Mouse (Mus musculus) kidney, adult 2 months (tissue): ENCODE results near the gene Hmg20a. TPM values are rescaled to one million over a fixed set of nuclear protein-coding genes. Genes with fewer than 3 reads are reported as not detected.

ENCODE experiments used
- DNase-seq: peaks from one replicate; pipeline ENCODE4 v3.0.0; 2021
- H3K27ac ChIP-seq: fragments of 200-500 bp; 2 replicates; pipeline ENCODE4 v1.5.1; 2012; ENCODE audit warnings: low read depth, low read length, control low read depth, inconsistent platforms; ENCODE audit not compliant: insufficient read depth
- H3K27me3 ChIP-seq: fragments of 200-500 bp; replicated peaks from 2 replicates; pipeline ENCODE4 v1.6.1; 2012; ENCODE audit warnings: mild to moderate bottlenecking, moderate library complexity, low read length, inconsistent platforms; ENCODE audit not compliant: control insufficient read depth, insufficient read depth
- H3K36me3 ChIP-seq: fragments of 200-500 bp; 2 replicates; pipeline ENCODE4 v1.6.1; 2012; ENCODE audit warnings: mild to moderate bottlenecking, moderate library complexity, low read length, inconsistent platforms; ENCODE audit not compliant: control insufficient read depth, insufficient read depth
- H3K4me1 ChIP-seq: fragments of 200-500 bp; 2 replicates; pipeline ENCODE4 v1.6.1; 2011; ENCODE audit warnings: low read length; ENCODE audit not compliant: control insufficient read depth, insufficient read depth
- H3K4me3 ChIP-seq: fragments of 200-500 bp; 2 replicates; pipeline ENCODE4 v1.5.1; 2011; ENCODE audit warnings: mild to moderate bottlenecking, low read depth, low read length, control low read depth; ENCODE audit not compliant: insufficient read depth
- CTCF ChIP-seq: fragments of 200-500 bp; conservative IDR thresholded peaks from 2 replicates; pipeline ENCODE4 v1.5.1; 2011; ENCODE audit warnings: low read depth, mild to moderate bottlenecking, control low read depth, low read length, moderate library complexity, mixed read lengths; ENCODE audit not compliant: insufficient read depth, insufficient read length
- POLR2A ChIP-seq: fragments of 200-500 bp; IDR thresholded peaks from one replicate; pipeline ENCODE4 v1.6.1; 2011; ENCODE audit warnings: low read depth, low read length, control low read depth
- WGBS: fragments of 180-500 bp; shearing (Covaris S2); methylation state at CpG from one replicate; pipeline ENCODE4 v1.1.7; 2018; 5-methylcytosine and 5-hydroxymethylcytosine counted together
- polyA plus RNA-seq: library from polyadenylated mRNA; depleted of rRNA; stranded (reverse); fragments of >200 nt; gene quantifications from 2 replicates; pipeline ENCODE4 v1.2.3, GENCODE M21; 2012

The Hmg20a gene
- polyA plus RNA-seq, 1 experiment, result 23.9 TPM

DNA sequence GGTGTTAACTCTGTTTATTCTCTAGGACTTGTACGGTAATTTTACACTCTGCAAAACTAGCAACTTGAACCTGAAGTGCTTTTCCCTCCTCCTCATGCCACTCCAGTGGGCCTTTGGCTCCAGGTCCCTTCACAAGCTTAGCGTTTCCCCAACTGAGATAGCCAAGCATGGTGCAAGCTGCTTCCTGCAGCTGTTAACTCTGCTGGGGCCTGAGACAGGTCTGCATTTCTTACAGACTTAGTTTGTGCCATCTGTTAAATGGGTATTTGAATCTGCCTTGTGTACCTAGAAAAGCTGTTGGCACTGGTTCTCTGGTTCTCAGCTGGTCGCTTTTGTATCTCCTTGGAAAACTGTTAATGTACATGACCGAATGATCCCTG, 89.3 kb downstream of the Hmg20a start:
- peak overlapping the region; percentile 54; the same call in 1 of the 2 replicates for H3K4me3 ChIP-seq
- no peak for DNase-seq
- H3K27ac ChIP-seq, result peak overlapping the region; percentile 88
- no peaks in the 10 kb centered on the region for H3K27me3 ChIP-seq
- TF ChIP-seq POLR2A (no peak), CTCF (no peak)
- H3K4me1 ChIP-seq, result peaks cover 6% of the 10 kb centered on the region; the same call in 1 of the 2 replicates
- WGBS, result 50% methylated on average over 4 of the region's 4 CpGs
- H3K36me3 ChIP-seq, result no peaks in the 10 kb centered on the region

DNA sequence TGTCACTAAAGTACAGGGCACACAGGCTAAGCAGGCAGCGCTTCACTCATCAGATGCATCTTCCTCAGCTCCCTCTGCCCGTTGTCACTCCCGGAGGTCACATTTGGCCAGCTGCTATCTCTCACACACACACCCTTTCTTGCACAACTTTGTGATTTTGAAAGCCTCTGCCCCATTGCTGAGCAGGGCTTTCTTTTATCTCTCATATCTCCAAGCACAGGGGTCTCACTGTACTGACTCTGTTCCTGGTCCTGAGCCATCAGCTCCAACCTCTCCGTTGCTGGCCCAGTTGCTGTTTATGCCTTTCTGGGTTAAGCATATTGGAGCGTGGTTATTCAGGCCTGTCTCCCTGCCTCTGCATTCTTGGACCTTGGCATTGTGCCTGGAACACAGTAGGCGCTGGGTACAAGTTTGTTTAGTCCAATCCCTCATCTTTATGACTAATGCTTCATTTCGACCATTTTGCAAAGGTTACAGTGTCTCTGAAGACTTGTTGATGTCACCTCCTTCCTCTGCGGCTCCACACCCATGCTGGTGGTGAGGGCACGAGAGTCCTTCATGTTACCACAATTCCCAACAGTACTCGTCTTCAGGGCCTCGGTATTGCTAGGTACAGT, 90.5 kb downstream of the Hmg20a start:
- H3K4me3 ChIP-seq, result no peak overlapping the region
- H3K4me1 ChIP-seq, result peaks cover 6% of the 10 kb centered on the region; the same call in 1 of the 2 replicates
- TF ChIP-seq POLR2A (no peak), CTCF (no peak)
- peak; percentile 84 for DNase-seq
- peak overlapping the region; percentile 57 for H3K27ac ChIP-seq
- no peaks in the 10 kb centered on the region for H3K27me3 ChIP-seq
- 39% methylated on average over 11 of the region's 11 CpGs for WGBS
- no peaks in the 10 kb centered on the region for H3K36me3 ChIP-seq

DNA sequence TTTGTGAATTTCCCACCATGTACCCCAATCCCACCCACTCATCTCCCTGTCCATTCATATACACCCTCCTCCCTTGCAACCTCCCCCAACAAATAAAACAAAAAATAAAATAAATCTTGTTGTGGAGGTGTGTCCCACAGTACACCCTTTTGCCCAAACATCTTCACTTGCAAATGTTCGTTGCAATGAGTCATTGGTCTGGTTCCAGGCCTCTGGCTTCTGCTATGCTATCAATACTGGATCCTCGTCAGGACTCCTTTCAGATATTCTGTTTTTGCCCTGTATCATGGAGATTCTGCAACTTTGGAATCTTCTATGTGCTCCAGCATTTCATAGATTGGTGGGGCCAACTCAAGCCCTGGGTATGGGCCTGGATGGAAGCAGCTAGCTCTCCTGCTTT, 91.9 kb downstream of the Hmg20a start:
- Histone ChIP-seq H3K4me1 (peaks cover 6% of the 10 kb centered on the region; the same call in 1 of the 2 replicates), H3K27me3 (no peaks in the 10 kb centered on the region), H3K4me3 (no peak overlapping the region), H3K36me3 (no peaks in the 10 kb centered on the region), H3K27ac (no peak overlapping the region)
- TF ChIP-seq CTCF (no peak), POLR2A (no peak)
- 91% methylated on average over 2 of the region's 2 CpGs for WGBS
- no peak for DNase-seq

DNA sequence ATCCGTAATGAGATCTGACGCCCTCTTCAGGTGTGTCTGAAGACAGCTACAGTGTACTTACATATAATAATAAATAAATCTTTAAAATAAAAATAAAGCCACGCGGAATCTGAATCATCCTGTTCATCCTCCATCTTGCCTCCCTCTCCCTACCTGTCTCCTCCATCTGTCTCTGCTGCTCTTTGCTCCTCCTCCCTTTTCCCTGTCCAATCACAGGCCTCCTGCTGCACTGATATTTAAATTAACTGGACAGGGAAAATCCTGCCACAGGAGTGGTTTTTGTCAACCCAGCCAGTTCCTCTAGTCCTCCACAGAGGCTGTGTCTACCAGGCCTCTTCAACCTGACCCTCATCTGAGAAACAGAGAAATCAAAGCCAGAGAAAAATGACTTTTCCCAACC, 94.1 kb downstream of the Hmg20a start:
- WGBS, result 87% methylated on average over 4 of the region's 4 CpGs
- no peaks in the 10 kb centered on the region for H3K36me3 ChIP-seq
- H3K4me3 ChIP-seq, result no peak overlapping the region
- TF ChIP-seq POLR2A (no peak), CTCF (no peak)
- no peak overlapping the region for H3K27ac ChIP-seq
- no peaks in the 10 kb centered on the region for H3K27me3 ChIP-seq
- DNase-seq, result no peak
- H3K4me1 ChIP-seq, result peaks cover 10% of the 10 kb centered on the region; the same call in 1 of the 2 replicates

DNA sequence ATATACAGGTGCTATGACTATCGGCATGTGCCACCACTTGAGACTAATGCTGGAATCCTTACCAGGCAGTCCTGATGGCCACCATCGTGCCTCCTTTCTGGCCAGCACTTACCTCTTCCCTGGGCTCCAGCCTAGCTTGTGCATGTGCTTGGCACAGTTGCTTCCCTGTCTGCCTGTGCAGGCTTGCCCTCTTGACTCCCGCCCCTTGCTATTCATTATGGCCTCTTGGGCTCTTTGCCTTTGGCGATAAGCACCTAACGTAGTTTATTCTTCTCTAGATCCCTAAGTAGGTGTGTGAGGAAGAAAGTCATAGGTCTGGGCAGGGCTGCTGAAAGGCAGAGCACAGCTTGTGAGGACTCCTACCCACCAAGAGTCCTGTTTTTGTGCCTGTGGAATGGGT, 96.7 kb downstream of the Hmg20a start:
- Histone ChIP-seq H3K4me1 (peaks cover 5% of the 10 kb centered on the region; the same call in 1 of the 2 replicates), H3K27ac (no peak overlapping the region), H3K36me3 (no peaks in the 10 kb centered on the region), H3K4me3 (no peak overlapping the region), H3K27me3 (no peaks in the 10 kb centered on the region)
- 90% methylated on average over 5 of the region's 5 CpGs for WGBS
- TF ChIP-seq CTCF, result no peak
- no peak for TF ChIP-seq POLR2A
- DNase-seq, result no peak

DNA sequence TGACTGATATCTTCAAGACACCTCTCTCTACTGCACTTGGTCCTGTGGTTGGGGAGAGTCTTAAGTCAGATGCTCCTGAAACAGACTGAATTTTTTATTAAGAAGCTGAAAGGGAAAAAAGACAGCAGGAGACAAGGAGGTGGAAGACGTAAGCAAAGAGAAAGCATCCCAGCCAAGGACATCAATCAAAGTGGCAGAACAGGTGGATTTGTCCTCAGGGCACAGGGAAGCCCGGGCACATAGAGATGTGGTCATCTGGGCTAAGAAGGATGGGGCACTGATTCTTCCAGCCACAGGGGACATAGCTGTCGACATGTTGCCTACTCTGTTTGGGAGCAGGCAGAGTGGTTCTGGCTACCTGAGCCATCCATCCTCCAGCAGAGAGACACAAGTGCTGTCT, 97.8 kb downstream of the Hmg20a start:
- Histone ChIP-seq H3K4me3 (no peak overlapping the region), H3K27me3 (no peaks in the 10 kb centered on the region), H3K27ac (peak overlapping the region; percentile 86), H3K36me3 (no peaks in the 10 kb centered on the region), H3K4me1 (peaks cover 5% of the 10 kb centered on the region; the same call in 1 of the 2 replicates)
- 57% methylated on average over 3 of the region's 3 CpGs for WGBS
- no peak for DNase-seq
- TF ChIP-seq POLR2A (no peak), CTCF (no peak)

DNA sequence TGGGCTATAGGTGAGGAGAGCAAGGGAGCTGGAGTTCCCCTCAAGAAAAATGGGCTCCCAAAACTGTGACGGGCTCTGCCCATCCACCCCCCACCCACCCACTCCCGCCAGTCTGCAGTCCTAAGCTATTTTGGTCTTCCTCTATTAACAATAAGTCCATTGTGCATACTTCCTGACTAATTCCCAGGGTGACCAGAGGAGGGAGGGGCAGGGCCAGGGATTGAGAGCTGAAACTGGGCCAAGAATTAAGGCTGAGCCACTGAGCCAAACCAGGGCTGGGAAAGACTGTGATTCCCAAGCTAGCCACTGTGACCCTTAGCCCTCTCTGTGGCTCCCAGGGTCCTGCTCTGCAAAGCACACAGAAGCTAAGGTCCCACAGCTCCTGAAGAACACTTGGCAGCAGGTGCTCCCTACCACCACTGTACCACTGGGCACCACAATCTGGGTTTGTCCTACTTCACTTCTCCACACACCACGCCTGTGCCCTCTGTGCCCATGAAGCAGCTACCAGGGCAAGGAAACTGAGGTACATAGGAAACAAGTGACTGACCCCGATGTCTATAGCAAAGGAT, 98.4 kb downstream of the Hmg20a start:
- WGBS, result 68% methylated on average over 4 of the region's 4 CpGs
- H3K27ac ChIP-seq, result peak overlapping the region; percentile 90
- TF ChIP-seq CTCF (peak; percentile 28; the same call in 1 of the 2 replicates), POLR2A (no peak)
- H3K27me3 ChIP-seq, result no peaks in the 10 kb centered on the region
- H3K4me1 ChIP-seq, result peaks cover 5% of the 10 kb centered on the region; the same call in 1 of the 2 replicates
- no peak overlapping the region for H3K4me3 ChIP-seq
- DNase-seq, result peak; percentile 84
- H3K36me3 ChIP-seq, result no peaks in the 10 kb centered on the region
